Mouse (Mus musculus): ENCODE measurements around the gene Bahcc1.

The Bahcc1 gene

GRCm38 (mm10) chr11:120260769-120261150, 28.0 kb downstream of the Bahcc1 start:
- no peak for DNase-seq (ENCODE audit: low spot score)

- peak; percentile 95 for DNase-seq (ENCODE audit: low spot score)
These were observed 28.9 kb downstream of the Bahcc1 start for GRCm38 (mm10) chr11:120261416-120262355.

- DNase-seq (ENCODE audit: low spot score) = peak; percentile 79
These were observed 29.7 kb downstream of the Bahcc1 start for GRCm38 (mm10) chr11:120262356-120262901.

DNA sequence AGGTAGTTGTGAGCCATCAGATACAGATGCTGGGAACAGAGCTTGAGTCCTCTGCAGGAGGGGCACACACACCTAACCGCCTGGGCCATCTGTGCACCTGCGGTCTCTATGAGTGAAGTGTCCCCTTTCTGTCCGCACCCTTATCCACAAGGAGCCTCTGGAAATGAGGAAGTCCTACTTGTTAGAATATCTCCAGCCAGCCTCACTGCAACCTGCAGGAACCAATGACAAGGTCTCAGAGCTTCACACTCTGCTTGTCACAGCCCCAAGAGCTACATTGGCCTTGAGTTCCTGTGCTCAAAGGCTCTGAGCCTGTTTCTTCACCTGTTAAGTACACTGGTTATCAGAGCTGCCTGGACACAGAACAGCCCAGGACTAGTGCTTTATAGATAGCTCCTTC, 30.4 kb downstream of the Bahcc1 start:
- no peak for DNase-seq (ENCODE audit: low spot score)

- no peak for DNase-seq (ENCODE audit: low spot score)
These were observed 31.3 kb downstream of the Bahcc1 start for GRCm38 (mm10) chr11:120264008-120264407.

DNA sequence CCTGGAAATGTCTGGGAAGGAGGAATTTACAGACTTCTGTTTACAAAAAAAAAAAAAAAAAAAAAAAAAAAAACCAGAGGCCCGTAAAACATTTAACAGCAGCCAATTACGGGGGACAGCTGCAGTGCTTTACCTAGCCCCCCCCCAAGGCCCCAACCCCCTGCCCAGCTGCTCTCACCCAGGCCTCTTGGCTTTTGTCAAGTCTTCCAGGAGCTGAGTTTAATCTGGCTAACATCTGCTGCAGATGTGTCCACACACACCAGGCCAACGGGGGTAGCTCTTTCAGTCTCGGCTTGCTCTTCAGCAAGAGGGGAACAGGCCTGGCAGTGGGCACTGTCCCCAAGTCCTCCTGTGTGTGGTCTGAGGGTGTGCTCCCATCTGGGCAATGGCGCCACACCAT, 32.7 kb downstream of the Bahcc1 start:
- DNase-seq (ENCODE audit: low spot score) = no peak

DNA sequence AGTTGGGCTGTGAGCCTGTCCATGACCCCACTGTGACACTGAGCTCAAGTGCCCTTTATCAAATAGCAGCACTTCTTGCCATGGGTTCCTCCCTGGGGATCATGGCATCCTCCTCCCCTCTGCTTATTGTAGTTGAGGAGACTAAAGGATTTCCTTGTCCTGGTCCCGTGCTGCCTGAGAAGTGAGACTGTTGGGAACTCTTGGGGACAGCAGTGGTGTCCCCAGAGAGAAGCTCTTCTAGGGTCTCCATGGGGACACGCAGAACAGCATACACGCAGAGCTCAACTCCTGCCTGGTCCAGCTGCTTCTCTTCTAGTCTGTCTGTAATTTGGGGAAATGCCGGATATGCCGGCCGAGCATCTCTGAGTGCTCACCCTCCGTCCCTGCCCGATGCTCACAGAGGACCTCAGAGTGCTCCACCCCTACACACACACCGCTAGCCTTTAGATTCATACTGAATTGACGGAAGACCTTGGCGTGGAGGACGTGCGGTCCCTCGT, 33.6 kb downstream of the Bahcc1 start:
- no peak for DNase-seq (ENCODE audit: low spot score)

DNA sequence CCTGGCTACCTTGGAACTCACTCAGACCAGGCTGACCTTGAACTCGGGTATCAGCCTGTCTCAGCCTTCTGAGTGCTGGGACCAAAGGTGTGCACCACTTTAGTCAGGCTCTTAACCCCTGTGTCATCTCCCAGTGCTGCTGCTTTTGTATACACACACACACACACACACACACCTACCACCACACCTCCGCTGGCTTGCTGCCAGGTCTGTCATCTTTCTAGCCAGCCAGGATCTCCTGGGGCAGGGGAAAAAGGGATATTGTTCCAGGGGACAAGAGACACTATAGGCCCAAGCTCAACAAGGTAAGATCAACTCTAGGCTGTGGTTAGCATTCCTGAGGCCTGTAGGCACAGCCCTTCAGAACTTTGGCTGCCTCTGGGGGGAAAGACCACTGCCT, 34.5 kb downstream of the Bahcc1 start:
- no peak for DNase-seq (ENCODE audit: low spot score)

DNA sequence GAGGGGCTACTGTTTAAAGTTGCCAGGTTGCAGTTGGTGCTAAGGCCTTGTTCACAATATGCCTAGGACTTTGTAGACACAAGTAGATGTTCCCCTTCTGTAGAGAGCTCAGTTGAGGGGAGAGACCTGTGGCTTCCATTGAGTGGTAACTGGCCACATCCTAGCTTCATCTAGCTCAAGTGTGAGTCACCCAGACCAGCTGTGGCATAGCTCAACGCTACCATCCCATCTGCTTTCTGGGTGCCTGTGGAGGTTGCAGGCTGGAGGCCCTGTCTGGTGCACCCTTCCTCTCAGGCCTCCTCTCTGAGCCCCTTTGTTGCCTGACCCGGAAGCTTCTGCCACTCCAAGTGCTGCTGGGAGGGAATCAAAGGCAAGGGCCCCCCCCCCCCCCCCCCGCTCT, 34.9 kb downstream of the Bahcc1 start:
- no peak for DNase-seq (ENCODE audit: low spot score)

DNA sequence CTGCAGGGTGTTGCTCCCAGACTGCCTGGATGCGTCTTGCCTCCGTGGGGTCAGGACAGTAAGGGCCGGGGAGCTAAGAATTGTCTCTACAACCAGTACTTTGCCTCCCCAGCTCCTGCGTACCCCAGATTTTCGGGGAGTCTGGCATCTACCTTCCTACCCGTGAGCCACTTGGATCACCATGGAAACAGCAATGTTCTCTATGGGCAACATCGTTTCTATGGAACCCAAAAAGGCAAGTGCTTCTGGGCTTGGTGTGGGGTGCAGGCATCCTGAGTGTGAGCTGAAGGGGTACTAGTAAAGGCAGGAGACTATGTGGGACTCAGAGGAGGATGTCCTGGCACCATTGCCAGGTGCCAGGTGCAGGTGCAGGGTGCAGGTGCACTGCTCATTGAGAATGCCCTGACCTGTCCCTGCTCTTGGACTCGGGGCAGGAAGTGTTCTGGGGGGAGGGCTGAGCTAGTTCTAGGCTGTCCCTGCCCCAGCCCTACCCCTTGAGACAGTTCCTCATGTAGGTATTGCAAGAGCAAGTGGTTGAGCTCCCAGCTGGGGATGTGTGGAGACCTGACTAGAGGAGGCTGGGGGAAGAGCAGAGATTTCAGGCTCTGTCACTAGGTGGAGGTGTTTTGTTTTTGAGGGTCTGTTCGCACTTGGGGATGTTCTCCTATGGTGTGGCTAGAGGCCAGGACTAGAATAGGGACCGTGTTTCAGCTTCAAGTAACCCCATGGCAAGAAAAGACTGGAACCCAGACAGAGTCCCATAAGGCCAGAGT, 35.6 kb downstream of the Bahcc1 start:
- DNase-seq (ENCODE audit: low spot score) = no peak

GRCm38 (mm10) chr11:120269007-120269406, 36.3 kb downstream of the Bahcc1 start:
- DNase-seq (ENCODE audit: low spot score) = no peak

- DNase-seq (ENCODE audit: low spot score) = no peak
These were observed 36.9 kb downstream of the Bahcc1 start for GRCm38 (mm10) chr11:120269498-120270104.

DNA sequence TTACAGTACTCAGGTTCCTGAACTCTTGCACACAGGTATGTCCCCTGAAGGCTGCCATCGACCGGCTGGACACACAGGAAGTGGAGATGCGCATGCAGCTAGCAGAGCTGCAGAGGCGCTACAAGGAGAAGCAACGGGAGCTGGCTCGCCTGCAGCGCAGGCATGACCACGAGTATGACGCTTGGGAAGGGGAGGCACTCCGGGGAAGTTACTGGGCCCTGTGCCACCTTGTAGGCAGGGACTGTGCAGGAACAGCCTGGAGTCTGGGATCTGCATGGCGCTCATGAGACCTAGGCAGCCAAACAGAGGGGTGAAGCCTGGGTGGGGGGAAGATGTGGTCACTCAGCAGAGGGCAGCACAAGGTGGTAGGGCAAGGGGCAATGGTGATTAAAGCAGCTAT, 46.6 kb downstream of the Bahcc1 start:
- DNase-seq (ENCODE audit: low spot score) = no peak

- DNase-seq (ENCODE audit: low spot score) = peak; percentile 39
These were observed 47.6 kb downstream of the Bahcc1 start for GRCm38 (mm10) chr11:120280281-120280773.

DNA sequence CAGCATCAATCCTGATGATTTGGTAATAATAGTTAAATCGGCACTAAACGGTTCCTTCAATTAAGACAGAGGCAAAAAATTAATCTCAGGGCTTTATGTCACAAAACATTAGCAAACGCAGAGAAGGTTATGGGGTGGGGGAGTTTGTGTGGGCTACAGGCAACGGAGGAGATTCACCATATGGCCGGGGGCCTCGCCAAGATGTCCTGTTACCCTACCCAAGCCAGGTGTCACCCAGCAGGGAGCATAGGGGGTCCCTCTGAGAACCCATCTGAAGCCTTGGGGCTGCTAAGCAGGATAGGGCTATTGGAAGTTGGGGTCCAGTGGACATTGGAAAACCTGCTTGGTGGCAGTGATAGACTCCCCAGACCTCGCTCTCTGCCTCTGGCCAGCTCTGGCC, 48.0 kb downstream of the Bahcc1 start:
- DNase-seq (ENCODE audit: low spot score) = no peak

- DNase-seq (ENCODE audit: low spot score) = no peak
These were observed 48.5 kb downstream of the Bahcc1 start for GRCm38 (mm10) chr11:120281197-120281596.

GRCm38 (mm10) chr11:120283542-120283941, 50.8 kb downstream of the Bahcc1 start:
- no peak for DNase-seq (ENCODE audit: low spot score)

DNA sequence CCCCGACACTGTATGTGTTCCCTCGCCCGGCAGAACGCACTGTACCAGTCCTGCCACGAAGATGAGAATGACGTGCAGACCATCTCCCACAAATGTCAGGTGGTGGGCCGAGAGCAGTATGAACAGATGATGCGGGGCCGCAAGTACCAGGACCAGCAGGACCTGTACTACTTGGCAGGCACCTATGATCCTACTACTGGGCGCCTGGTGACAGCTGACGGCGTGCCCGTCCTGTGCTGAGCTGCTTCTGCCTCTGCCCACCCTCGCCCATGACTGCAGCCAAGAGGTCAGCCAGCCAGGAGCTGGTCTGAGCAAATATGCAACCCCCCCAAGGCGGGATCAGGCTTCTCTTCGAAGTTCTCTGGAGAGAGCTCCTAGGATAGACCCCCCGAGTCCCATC, 56.9 kb downstream of the Bahcc1 start:
- no peak for DNase-seq (ENCODE audit: low spot score)

DNA sequence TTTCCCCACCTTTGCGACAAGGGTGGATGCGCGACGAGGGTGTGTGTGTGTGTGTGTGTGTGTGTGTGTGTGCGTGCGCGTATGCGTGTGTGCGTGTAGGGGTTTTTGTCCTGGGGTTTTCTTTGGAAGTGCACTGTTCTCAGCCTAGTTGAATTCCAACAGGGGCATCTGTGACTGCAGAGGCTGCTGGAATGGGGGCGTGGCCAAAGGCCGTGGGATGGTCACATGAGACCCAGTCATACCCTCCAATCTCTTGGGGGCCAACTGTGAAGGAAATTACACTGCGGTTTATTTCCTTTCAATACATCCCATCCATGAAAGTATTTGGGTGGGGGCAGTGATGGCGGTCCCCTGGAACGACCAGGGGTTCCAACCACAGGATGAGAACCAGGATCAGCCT, 57.5 kb downstream of the Bahcc1 start:
- DNase-seq (ENCODE audit: low spot score) = no peak

GRCm38 (mm10) chr11:120293714-120294113, 61.0 kb downstream of the Bahcc1 start:
- no peak for DNase-seq (ENCODE audit: low spot score)

DNA sequence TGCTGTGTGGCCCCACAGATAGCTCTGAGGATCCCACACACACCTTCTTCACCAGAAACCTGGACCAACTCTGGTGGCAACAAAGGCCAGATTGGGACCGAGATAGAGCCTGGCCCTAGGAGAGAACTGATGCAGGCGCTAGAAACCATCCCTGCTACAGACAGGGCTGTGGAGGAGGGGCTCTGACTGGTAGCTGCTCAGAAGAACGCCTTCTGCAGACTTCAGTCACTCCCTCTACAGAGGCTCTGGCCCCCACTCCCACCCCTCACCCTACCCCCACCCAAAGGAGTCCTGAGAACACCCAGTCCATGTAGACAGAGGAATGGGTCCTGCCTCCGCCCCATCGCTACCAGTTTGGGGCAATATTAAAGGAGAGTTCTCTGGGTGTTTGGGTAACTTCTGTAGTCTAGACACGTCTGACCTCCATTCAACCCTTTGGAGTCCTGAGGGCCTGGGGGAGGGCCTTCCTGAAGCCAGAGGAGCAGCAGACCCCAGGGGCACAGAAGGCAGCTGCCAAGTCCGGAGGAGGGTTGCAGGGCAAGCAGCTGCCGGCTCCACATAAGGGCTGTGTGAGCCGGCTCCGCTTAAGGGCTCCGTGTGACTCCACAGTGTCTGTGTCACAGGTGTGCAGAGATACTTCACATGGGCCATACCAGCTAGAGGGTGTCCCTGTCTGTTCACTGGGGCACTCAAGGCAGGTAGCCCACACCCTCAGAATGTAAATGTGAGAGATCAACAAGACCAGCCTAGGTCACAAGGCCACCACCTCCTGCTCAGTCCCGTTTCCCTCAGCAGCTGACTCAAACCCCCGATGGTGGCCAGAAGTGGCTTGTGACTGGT, 63.8 kb downstream of the Bahcc1 start:
- DNase-seq (ENCODE audit: low spot score) = no peak
